Mouse (Mus musculus): Measurements from ENCODE around the gene Hexim2.

The Hexim2 gene

GRCm38 (mm10) chr11:103142441-103143182, 10.4 kb downstream of the Hexim2 start:
- peak; percentile 81 to 88 for DNase-seq

- no peak for DNase-seq
Measured at GRCm38 (mm10) chr11:103144309-103145285, 12.4 kb downstream of the Hexim2 start.

- no peak for DNase-seq
Measured at GRCm38 (mm10) chr11:103146386-103146785, 14.2 kb downstream of the Hexim2 start.

GRCm38 (mm10) chr11:103147766-103148165, 15.5 kb downstream of the Hexim2 start:
- DNase-seq: no peak

GRCm38 (mm10) chr11:103149771-103150170, 17.5 kb downstream of the Hexim2 start:
- no peak for DNase-seq

- peak; percentile 93 to 96 for DNase-seq
Measured at GRCm38 (mm10) chr11:103158621-103159478, 26.6 kb downstream of the Hexim2 start.

- DNase-seq: no peak
Measured at GRCm38 (mm10) chr11:103160738-103161137, 28.5 kb downstream of the Hexim2 start.

- DNase-seq: no peak
Measured at GRCm38 (mm10) chr11:103161449-103161848, 29.2 kb downstream of the Hexim2 start.

GRCm38 (mm10) chr11:103162132-103162531, 29.9 kb downstream of the Hexim2 start:
- DNase-seq: no peak

- peak in 1 of 2 experiments; percentile 50 for DNase-seq
Measured at GRCm38 (mm10) chr11:103164391-103164790, 32.2 kb downstream of the Hexim2 start.

GRCm38 (mm10) chr11:103168690-103169390, 36.6 kb downstream of the Hexim2 start:
- DNase-seq: peak; percentile 74 to 75

- no peak for DNase-seq
Measured at GRCm38 (mm10) chr11:103169664-103170063, 37.4 kb downstream of the Hexim2 start.

GRCm38 (mm10) chr11:103170111-103170493, 37.9 kb downstream of the Hexim2 start:
- no peak for DNase-seq

GRCm38 (mm10) chr11:103170494-103171285, 38.5 kb downstream of the Hexim2 start, which contains the start of gene Fmnl1:
TSS of gene Fmnl1 (plus strand) at chr11:103171107.
- peak; percentile 38 to 58 for DNase-seq

GRCm38 (mm10) chr11:103171286-103171620, 39.0 kb downstream of the Hexim2 start:
- DNase-seq: no peak

GRCm38 (mm10) chr11:103171703-103172391, 39.6 kb downstream of the Hexim2 start:
- no peak for DNase-seq

GRCm38 (mm10) chr11:103172392-103173040, 40.3 kb downstream of the Hexim2 start:
- no peak for DNase-seq

GRCm38 (mm10) chr11:103173041-103173770, 41.0 kb downstream of the Hexim2 start:
- no peak for DNase-seq

- no peak for DNase-seq
Measured at GRCm38 (mm10) chr11:103173771-103174344, 41.6 kb downstream of the Hexim2 start.

Data from lung, adult 18-20 months (tissue).